Mouse (Mus musculus) erythroblast, embryonic 14.5 days (primary cell): Measurements from ENCODE around the gene Frmd4a. TPM values are rescaled to one million over a fixed set of nuclear protein-coding genes. Genes with fewer than 3 reads are reported as not detected.
A peak's percentile ranks its signal among the peaks of the same experiment; 100 is the strongest.
"Not testable (repeated sequence)": the region's sequence is repeated elsewhere in the genome, so short reads cannot be mapped to it uniquely, and the experiment has no call there.

ENCODE experiments used
- H3K27me3 ChIP-seq: 2 replicates; pipeline ENCODE4 v1.6.1; 2012; ENCODE audit warnings: inconsistent platforms; ENCODE audit not compliant: control insufficient read depth
- H3K36me3 ChIP-seq: 2 replicates; pipeline ENCODE4 v1.6.1; 2012; ENCODE audit warnings: mild to moderate bottlenecking, inconsistent platforms; ENCODE audit not compliant: control insufficient read depth
- H3K4me1 ChIP-seq: 2 replicates; pipeline ENCODE4 v1.6.1; 2012; ENCODE audit warnings: inconsistent platforms; ENCODE audit not compliant: control insufficient read depth
- H3K4me3 ChIP-seq: replicated peaks from 2 replicates; pipeline ENCODE3; 2012; ENCODE audit warnings: moderate library complexity, mild to moderate bottlenecking, inconsistent platforms
- H3K9me3 ChIP-seq: 2 replicates; pipeline ENCODE4 v1.6.1; 2012; ENCODE audit warnings: low read length, inconsistent platforms, mixed read lengths; ENCODE audit not compliant: control insufficient read depth
- GATA1 ChIP-seq: IDR thresholded peaks from 2 replicates; pipeline ENCODE4 v1.6.1; 2012; ENCODE audit warnings: low read length, inconsistent platforms, mixed read lengths
- TAL1 ChIP-seq: IDR thresholded peaks from 3 replicates; pipeline ENCODE4 v1.6.1; 2012; ENCODE audit warnings: low read length, inconsistent platforms, mixed read lengths
- polyA plus RNA-seq: library from polyadenylated mRNA; stranded (reverse); fragments of >175 nt; gene quantifications from 2 replicates; pipeline ENCODE4 v1.2.3, GENCODE M21; 2012

The Frmd4a gene
- polyA plus RNA-seq, 1 experiment = 5.0 TPM

- no peak overlapping the region for H3K4me3 ChIP-seq
- no peaks in the 10 kb centered on the region for H3K27me3 ChIP-seq
- no peaks in the 10 kb centered on the region for H3K36me3 ChIP-seq
- no peaks in the 10 kb centered on the region for H3K9me3 ChIP-seq
- H3K4me1 ChIP-seq = peaks cover 78% of the 10 kb centered on the region
- TF ChIP-seq TAL1 (no peak), GATA1 (no peak)
These were observed 537.7 kb downstream of the Frmd4a start for GRCm38 (mm10) chr2:4555221-4555631.

- no peaks in the 10 kb centered on the region for H3K27me3 ChIP-seq
- H3K4me1 ChIP-seq = peaks cover 73% of the 10 kb centered on the region
- TF ChIP-seq TAL1 (no peak), GATA1 (no peak)
- H3K36me3 ChIP-seq = peaks cover 1% of the 10 kb centered on the region; the same call in 1 of the 2 replicates
- no peaks in the 10 kb centered on the region for H3K9me3 ChIP-seq
- H3K4me3 ChIP-seq = no peak overlapping the region
These were observed 538.7 kb downstream of the Frmd4a start for GRCm38 (mm10) chr2:4556188-4556587.

DNA sequence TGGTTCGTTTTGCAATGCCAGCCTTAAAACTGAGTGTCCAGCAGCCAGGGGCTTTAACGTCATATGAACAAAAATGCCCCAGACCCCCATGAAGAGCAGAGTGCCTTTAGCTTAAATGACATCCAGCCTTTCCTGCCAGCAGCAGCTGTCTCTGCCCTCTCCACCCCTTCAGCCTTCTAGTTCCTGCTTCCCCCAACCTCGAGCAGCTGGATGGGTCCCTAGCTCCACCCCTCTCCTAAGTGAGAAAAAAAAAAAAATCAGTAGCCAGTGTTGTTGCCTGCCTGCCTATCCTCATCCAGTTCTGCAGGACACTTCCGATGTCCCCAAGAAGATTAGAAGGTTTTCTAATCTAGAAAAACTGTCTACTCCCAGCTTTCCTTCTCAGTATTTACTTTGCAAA lies 539.5 kb downstream of the Frmd4a start:
- no peaks in the 10 kb centered on the region for H3K9me3 ChIP-seq
- peaks cover 10% of the 10 kb centered on the region for H3K36me3 ChIP-seq
- H3K4me1 ChIP-seq = peaks cover 71% of the 10 kb centered on the region
- TF ChIP-seq TAL1 (no peak), GATA1 (no peak)
- H3K27me3 ChIP-seq = no peaks in the 10 kb centered on the region
- H3K4me3 ChIP-seq = peak overlapping the region; percentile 68

DNA sequence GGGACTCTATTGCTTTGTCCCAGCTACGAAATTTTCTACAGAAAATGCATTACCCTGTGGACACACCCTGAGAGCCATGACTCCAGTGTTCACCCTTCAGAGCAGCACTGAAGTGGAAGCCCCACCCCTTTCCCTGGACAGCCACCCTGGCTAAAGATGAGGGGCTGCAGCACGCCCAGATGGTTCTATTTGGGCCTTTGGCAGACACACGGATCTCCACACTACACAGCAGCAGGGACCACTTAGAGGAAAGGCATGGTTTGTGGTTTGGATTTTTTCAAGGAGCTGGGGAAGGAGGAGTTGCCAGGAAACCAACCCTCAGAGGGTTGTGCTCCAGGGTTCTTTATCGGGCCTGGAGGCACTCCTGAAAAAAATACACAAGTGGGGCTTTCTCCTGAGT lies 539.9 kb downstream of the Frmd4a start:
- no peak for TF ChIP-seq GATA1
- TF ChIP-seq TAL1 = no peak
- Histone ChIP-seq H3K4me1 (peaks cover 71% of the 10 kb centered on the region), H3K4me3 (peak overlapping the region; percentile 68), H3K27me3 (no peaks in the 10 kb centered on the region), H3K36me3 (peaks cover 14% of the 10 kb centered on the region), H3K9me3 (no peaks in the 10 kb centered on the region)

DNA sequence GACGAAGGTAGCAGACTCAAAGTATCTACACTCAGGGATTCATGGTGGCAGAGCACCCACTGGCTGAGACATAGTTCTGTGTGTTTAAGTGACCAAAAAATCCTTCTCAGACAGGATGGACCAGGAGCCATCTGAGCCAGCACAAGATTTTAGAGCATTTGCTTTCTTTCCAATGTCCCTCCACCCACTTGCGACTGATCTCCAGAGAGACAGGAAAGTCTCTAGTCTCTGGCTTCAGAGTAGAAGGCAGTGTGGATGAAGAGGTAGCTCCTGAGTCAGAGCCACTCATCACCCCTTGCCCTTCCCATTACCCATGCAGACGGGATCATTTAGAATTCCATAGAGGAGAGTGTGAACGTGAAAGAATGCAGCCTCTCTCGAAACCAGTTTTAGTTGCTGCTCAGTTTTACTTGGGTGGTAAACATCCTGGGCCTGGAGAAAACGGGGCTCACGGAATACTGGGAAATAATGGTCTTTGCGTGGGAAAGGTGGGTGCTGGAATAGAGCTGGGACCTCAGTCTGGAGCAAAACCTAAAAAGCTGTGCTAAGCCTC lies 541.2 kb downstream of the Frmd4a start:
- no peaks in the 10 kb centered on the region for H3K9me3 ChIP-seq
- peaks cover 27% of the 10 kb centered on the region for H3K36me3 ChIP-seq
- peak overlapping the region; percentile 68 for H3K4me3 ChIP-seq
- H3K27me3 ChIP-seq = no peaks in the 10 kb centered on the region
- no peak for TF ChIP-seq GATA1
- no peak for TF ChIP-seq TAL1
- H3K4me1 ChIP-seq = peaks cover 72% of the 10 kb centered on the region

GRCm38 (mm10) chr2:4559211-4559882 lies 541.8 kb downstream of the Frmd4a start:
- Histone ChIP-seq H3K36me3 (peaks cover 33% of the 10 kb centered on the region), H3K4me3 (peak overlapping the region; percentile 68), H3K9me3 (no peaks in the 10 kb centered on the region), H3K4me1 (peaks cover 76% of the 10 kb centered on the region), H3K27me3 (no peaks in the 10 kb centered on the region)
- TF ChIP-seq TAL1 (no peak), GATA1 (no peak)

DNA sequence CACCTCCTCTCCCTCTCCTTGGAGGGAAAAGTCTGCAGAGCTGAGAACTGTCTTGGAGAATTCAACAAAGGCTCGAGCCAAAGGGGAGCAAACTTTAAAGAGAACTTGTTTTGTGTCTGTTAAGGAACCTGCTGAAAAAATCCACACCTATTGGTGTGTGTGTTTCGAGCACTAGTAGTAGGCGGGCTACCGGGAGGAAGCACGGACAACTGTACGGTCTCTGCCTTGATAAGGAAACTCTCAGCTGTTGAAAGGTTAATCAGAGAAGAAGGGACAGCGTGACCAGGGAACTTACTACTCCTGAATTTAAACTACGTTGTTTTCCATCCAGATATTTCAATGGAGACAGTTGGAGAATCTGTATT lies 542.3 kb downstream of the Frmd4a start:
- Histone ChIP-seq H3K36me3 (peaks cover 38% of the 10 kb centered on the region), H3K9me3 (no peaks in the 10 kb centered on the region), H3K27me3 (no peaks in the 10 kb centered on the region), H3K4me3 (peak overlapping the region; percentile 68), H3K4me1 (peaks cover 80% of the 10 kb centered on the region)
- TF ChIP-seq TAL1 (no peak), GATA1 (peak; percentile 76)

DNA sequence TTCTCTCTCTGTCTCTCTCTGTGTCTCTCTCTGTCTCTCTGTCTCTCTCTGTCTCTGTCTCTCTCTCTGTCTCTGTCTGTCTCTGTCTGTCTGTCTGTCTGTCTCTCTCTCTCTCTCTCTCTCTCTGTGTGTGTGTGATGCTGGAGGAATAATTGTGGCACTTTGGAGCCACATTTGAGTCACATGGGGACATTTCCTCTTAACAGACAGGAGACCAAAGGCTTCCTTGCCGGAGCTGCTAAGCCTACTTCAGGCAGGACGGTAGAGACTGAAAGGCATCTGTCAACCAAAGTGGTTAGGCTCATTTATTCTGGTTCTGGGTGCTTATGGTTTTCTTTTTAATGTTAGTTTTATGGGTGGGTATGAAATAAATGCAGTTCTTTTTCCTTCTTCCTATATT lies 543.0 kb downstream of the Frmd4a start:
- H3K36me3 ChIP-seq = peaks cover 45% of the 10 kb centered on the region
- peak overlapping the region; percentile 68 for H3K4me3 ChIP-seq
- not testable (repeated sequence) for H3K27me3 ChIP-seq, H3K9me3 ChIP-seq
- H3K4me1 ChIP-seq = peaks cover 79% of the 10 kb centered on the region

- peak; percentile 99 for TF ChIP-seq GATA1
- peak; percentile 100 for TF ChIP-seq TAL1
- peak overlapping the region; percentile 68 for H3K4me3 ChIP-seq
- peaks cover 79% of the 10 kb centered on the region for H3K4me1 ChIP-seq
- peaks cover 51% of the 10 kb centered on the region for H3K36me3 ChIP-seq
- no peaks in the 10 kb centered on the region for H3K9me3 ChIP-seq
- H3K27me3 ChIP-seq = no peaks in the 10 kb centered on the region
These were observed 543.7 kb downstream of the Frmd4a start for GRCm38 (mm10) chr2:4561196-4561595.
